Comparison of ENCODE assay signal across 9 mouse cellular contexts in the genomic region with DNA sequence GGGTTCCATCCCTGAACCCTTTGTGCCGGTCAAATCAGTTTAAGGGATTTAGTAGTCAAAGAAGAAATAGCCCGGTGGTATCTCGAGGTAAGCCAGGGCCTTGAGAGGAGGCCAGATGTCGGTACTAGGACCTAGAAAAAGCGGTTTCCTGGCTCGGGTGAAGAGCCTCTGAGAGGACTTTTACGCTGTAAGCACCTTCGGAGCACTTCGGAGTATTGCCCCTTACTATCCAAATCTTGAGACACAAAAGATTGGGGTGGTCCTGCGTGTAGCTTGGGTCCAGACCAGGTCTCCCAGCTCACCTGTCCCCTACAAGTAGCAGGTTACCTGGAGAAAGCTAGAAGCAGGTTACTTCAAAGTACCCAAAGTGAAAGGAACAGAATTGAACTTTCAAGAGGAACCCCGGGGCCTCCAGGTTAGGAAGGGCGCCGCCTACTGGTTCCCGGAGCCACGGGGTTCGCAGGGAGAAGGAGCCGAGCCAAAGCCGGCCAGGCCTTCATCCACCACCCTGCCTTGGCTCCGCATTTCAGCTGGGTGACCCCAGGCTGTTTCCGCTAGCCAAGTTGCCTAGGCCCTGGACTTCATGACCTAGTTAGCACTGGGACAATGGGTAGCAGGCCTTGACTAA. TPM values are rescaled to one million over a fixed set of nuclear protein-coding genes. Genes with fewer than 3 reads are reported as not detected.
DNase-seq lines count a peak whose midpoint lies in the region; ATAC-seq lines count a peak whose summit lies in the region.
"Had no signal": no experiment of that assay in that cellular context is flagged by ENCODE, and none has a peak within 500 bp of the region (broad histone marks: within the 10 kb centered on the region; RNA-seq: fewer than 3 reads in every experiment).

No protein-coding gene starts in this region.

- peak; percentile 66 for DNase-seq in left cerebral cortex, postnatal 4 days
- no peak for DNase-seq in left cerebral cortex, adult 9 months (ENCODE audit: low spot score in 2 of 2)
- DNase-seq in c-Kit-positive CD71-negative TER-119-negative erythroid progenitor cells, embryonic 14.5 days (ENCODE audit: low read depth), result peak; percentile 67
- DNase-seq in kidney, postnatal 10 days, result peak; percentile 80
- DNase-seq in lung, postnatal 36 days, result peak; percentile 90
- no peak for DNase-seq in right cerebral cortex, postnatal 25 days

- 0 out of 2 replicates have a peak overlapping the region, but pooled peaks have one; percentile 33 for H3K9ac ChIP-seq in heart, embryonic 12.5 days
- no peak overlapping the region for H3K9ac ChIP-seq in stomach, embryonic 14.5 days (replicated peaks; ENCODE audit: low read depth, low read length)

- H3K4me2 ChIP-seq in heart, embryonic 12.5 days, result peak overlapping the region; percentile 57
- peak overlapping the region; percentile 1; the same call in 1 of the 2 replicates for H3K4me2 ChIP-seq in stomach, embryonic 14.5 days (replicated peaks; ENCODE audit: low read depth, low read length)

- peaks cover 66% of the 10 kb centered on the region for H3K27me3 ChIP-seq in heart, embryonic 12.5 days (replicated peaks)
- H3K27me3 ChIP-seq in stomach, embryonic 14.5 days (ENCODE audit: control insufficient read depth, insufficient read depth, low read length), result peaks cover 65% of the 10 kb centered on the region

- intact Hi-C loops in left cerebral cortex, postnatal 4 days (cut with DNase I), result loop anchor here (5.0 kb wide), 2 partner anchors 308 to 358 kb away; partner anchors contain the start of gene Irx6

- peaks cover 52% of the 10 kb centered on the region for H3K4me1 ChIP-seq in heart, embryonic 12.5 days (replicated peaks)
- H3K4me1 ChIP-seq in stomach, embryonic 14.5 days (ENCODE audit: control insufficient read depth, insufficient read depth, low read length), result peaks cover 3% of the 10 kb centered on the region; the same call in 1 of the 2 replicates

- no peaks in the 10 kb centered on the region for H3K36me3 ChIP-seq in heart, embryonic 12.5 days
- H3K36me3 ChIP-seq in stomach, embryonic 14.5 days (ENCODE audit: control insufficient read depth, insufficient read depth, low read length), result no peaks in the 10 kb centered on the region

- WGBS in heart, embryonic 12.5 days, result 12% methylated on average over 20 of the region's 20 CpGs
- WGBS in stomach, embryonic 14.5 days, result 6% methylated on average over 20 of the region's 20 CpGs

- 0 out of 2 replicates have a peak overlapping the region, but pooled peaks have one; percentile 17 for H3K27ac ChIP-seq in heart, embryonic 12.5 days (ENCODE audit: poor library complexity, severe bottlenecking)
- H3K27ac ChIP-seq in stomach, embryonic 14.5 days (ENCODE audit: low read length), result no peak overlapping the region
- H3K27ac ChIP-seq: macrophage had no signal

- H3K4me3 ChIP-seq in heart, embryonic 12.5 days, result peak overlapping the region; percentile 36
- no peak overlapping the region for H3K4me3 ChIP-seq in stomach, embryonic 14.5 days (ENCODE audit: low read depth, low read length)

- ATAC-seq in heart, embryonic 12.5 days (ENCODE audit: insufficient number of reproducible peaks, low FRiP score), result no peak
- no peak for ATAC-seq in stomach, embryonic 14.5 days (ENCODE audit: insufficient number of reproducible peaks, insufficient read depth, low FRiP score, low read depth)

- H3K9me3 ChIP-seq in heart, embryonic 12.5 days (replicated peaks), result no peaks in the 10 kb centered on the region
- H3K9me3 ChIP-seq in stomach, embryonic 14.5 days (ENCODE audit: control insufficient read depth, low read depth, low read length), result no peaks in the 10 kb centered on the region

RNA-seq across cellular contexts. Expression of gene Irx5, which starts 6.8 kb away (rescaled TPM):
- not detected for total RNA-seq in left cerebral cortex, postnatal 4 days (2021)
- polyA plus RNA-seq in heart, embryonic 12.5 days (2016; fragmentation: Nextera tagmentation; extraction: Ambion mirVana), result 14.3 and 16.4 TPM in 2 replicates
- 3.7 and 4.0 TPM in 2 replicates for polyA plus RNA-seq in stomach, embryonic 14.5 days (2014; fragmentation: Nextera tagmentation; extraction: Ambion mirVana)
- polyA plus RNA-seq: macrophage had no signal

Comparison
In these comparisons a context has a peak if more than half of its experiments do, and no peak if none do; other contexts are left out.
1. DNase-seq: peak in left cerebral cortex, postnatal 4 days (single experiment), c-Kit-positive CD71-negative TER-119-negative erythroid progenitor cells, embryonic 14.5 days (single experiment), kidney, postnatal 10 days (single experiment) and lung, postnatal 36 days (single experiment); none in left cerebral cortex, adult 9 months (0 of 2) and right cerebral cortex, postnatal 25 days (single experiment).